Mouse (Mus musculus) macrophage (primary cell): ENCODE data around the gene Enc1. TPM values are rescaled to one million over a fixed set of nuclear protein-coding genes. Genes with fewer than 3 reads are reported as not detected.

Source experiments
- H3K27ac ChIP-seq: fragments of 350-480 bp; formaldehyde crosslinking; 2 replicates; pipeline ENCODE4 v1.9.0; 2021
- H3K36me3 ChIP-seq: fragments of 350-480 bp; formaldehyde crosslinking; 2 replicates; pipeline ENCODE4 v1.9.0; 2021; ENCODE audit errors: inconsistent target
- H3K4me3 ChIP-seq: fragments of 350-480 bp; formaldehyde crosslinking; 2 replicates; pipeline ENCODE4 v1.9.0; 2021; ENCODE audit errors: inconsistent target
- H3K79me2 ChIP-seq: fragments of 350-480 bp; formaldehyde crosslinking; 2 replicates; pipeline ENCODE4 v1.9.0; 2021; ENCODE audit errors: inconsistent target
- WGBS: methylation state at CpG from one replicate; pipeline ENCODE4 v1.1.7; 2026; ENCODE audit warnings: inconsistent platforms; ENCODE audit not compliant: missing documents; 5-methylcytosine and 5-hydroxymethylcytosine counted together
- polyA plus RNA-seq: library from polyadenylated mRNA; stranded (reverse); fragments of 250-400 nt; gene quantifications from 3 replicates; pipeline ENCODE4 v1.2.4, GENCODE M21; 2018; ENCODE audit warnings: inconsistent platforms
- total RNA-seq, 78 experiments: library from RNA; depleted of rRNA; stranded (reverse); fragments of 250-400 nt; gene quantifications; 1 replicate in 9 of 78; 2 replicates in 24 of 78; 3 replicates in 43 of 78; 4 replicates in 2 of 78; pipeline ENCODE4 v1.2.4; 2018; ENCODE audit warnings: inconsistent platforms in 56 of 78

The Enc1 gene
- total RNA-seq (2018; cell fraction: chromatin; rRNA removed), result 10 to 100 TPM in 2 of 26 experiments, 1 to 10 TPM in 21, under 1 TPM in 3; 0.89 to 12.9 (median 2.6) TPM
- total RNA-seq (2018; cell fraction: cytosol; rRNA removed), result 10 to 100 TPM in 12 of 26 experiments, 1 to 10 TPM in 14; 2.9 to 22.2 (median 7.3) TPM
- total RNA-seq (2018; cell fraction: nucleus; rRNA removed), result 10 to 100 TPM in 7 of 26 experiments, 1 to 10 TPM in 19; 3.0 to 22.6 (median 7.3) TPM
- 8.5 to 16.0 TPM (median 15.6 TPM) in 3 replicates for polyA plus RNA-seq

- Histone ChIP-seq H3K36me3 (peaks cover 14% of the 10 kb centered on the region), H3K4me3 (peak within 1 kb of the TSS; percentile 44), H3K27ac (peak within 1 kb of the TSS; percentile 83), H3K79me2 (peaks cover 47% of the 10 kb centered on the region)
- under 1% methylated on average over 72 of the region's 89 CpGs for WGBS
These were observed at the start of gene Enc1 for GRCm38 (mm10) chr13:97240965-97241786. Gene Enc1 (plus strand): TSS chr13:97241105.

DNA sequence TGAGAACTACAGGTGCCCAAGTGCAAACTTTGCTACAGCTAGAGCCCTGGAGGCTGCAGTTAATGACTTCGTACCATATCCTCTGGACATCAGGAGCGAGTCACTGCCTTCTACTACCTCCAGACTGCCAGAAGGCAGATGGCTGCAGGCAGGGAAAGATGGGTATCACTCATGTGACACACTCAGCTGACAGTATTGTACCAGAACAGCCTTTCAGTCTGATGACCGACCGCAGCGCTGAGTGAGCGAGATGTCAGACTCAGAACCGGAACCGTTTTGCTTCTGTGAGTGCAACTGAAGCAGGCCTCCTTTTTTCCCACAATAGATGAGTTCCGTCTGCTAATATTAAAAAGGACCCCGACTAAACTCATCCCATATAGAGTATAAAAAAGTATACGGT lies 48.3 kb upstream of the Enc1 start:
- 98% methylated on average over 11 of the region's 11 CpGs for WGBS
- Histone ChIP-seq H3K79me2 (peaks cover 53% of the 10 kb centered on the region), H3K27ac (no peak overlapping the region), H3K36me3 (peaks cover 23% of the 10 kb centered on the region), H3K4me3 (no peak overlapping the region)

DNA sequence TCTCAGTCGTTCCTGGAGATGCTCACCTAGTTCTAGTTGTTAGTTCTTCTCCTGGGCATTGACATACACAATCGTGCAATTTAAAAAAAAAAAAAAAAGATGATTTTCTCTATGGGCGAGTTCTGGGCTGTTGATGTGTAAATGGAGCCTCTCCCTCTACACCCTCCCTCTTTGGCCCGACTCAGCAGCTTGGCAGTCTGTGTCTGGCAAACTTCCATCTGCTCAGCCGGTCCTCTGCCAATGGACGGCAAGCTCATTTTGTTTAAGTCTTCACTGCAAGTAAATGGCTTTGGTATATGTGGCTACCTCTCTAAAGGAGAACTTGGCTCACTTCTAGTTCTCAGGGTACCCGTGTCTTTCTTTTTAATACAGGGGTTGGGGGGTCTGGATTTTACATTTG lies 47.5 kb upstream of the Enc1 start:
- H3K27ac ChIP-seq, result no peak overlapping the region
- no peak overlapping the region for H3K4me3 ChIP-seq
- H3K79me2 ChIP-seq, result peaks cover 55% of the 10 kb centered on the region
- WGBS, result 73% methylated on average over 7 of the region's 7 CpGs
- peaks cover 23% of the 10 kb centered on the region for H3K36me3 ChIP-seq

GRCm38 (mm10) chr13:97196186-97196924 lies 44.5 kb upstream of the Enc1 start:
- Histone ChIP-seq H3K36me3 (peaks cover 7% of the 10 kb centered on the region; the same call in 1 of the 2 replicates), H3K4me3 (peak overlapping the region; percentile 69), H3K27ac (peak overlapping the region; percentile 65), H3K79me2 (peaks cover 55% of the 10 kb centered on the region)
- WGBS, result 75% methylated on average over 12 of the region's 12 CpGs

DNA sequence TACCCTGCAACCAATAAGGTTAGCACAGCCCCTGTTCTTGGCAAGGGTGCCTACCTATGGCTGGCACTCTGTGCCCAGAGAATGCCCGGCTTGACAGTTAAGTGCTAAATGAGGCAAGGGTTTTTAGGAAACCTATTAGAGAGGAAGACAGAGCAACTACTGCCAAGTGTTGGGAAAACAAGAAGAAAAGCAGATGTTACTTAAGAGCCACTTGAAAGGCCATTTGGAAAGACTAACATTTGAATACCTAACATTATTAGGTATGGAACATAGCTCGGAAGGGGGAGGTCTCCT lies 44.0 kb upstream of the Enc1 start:
- H3K79me2 ChIP-seq, result peaks cover 52% of the 10 kb centered on the region
- WGBS, result 60% methylated on average over 2 of the region's 2 CpGs
- H3K27ac ChIP-seq, result peak overlapping the region; percentile 65
- peaks cover 3% of the 10 kb centered on the region; the same call in 1 of the 2 replicates for H3K36me3 ChIP-seq
- H3K4me3 ChIP-seq, result peak overlapping the region; percentile 69

GRCm38 (mm10) chr13:97197932-97198562 lies 42.9 kb upstream of the Enc1 start, which contains the start of gene Hexb:
Gene Hexb (minus strand): TSS chr13:97198357.
- no peaks in the 10 kb centered on the region for H3K36me3 ChIP-seq
- under 1% methylated on average over 42 of the region's 45 CpGs for WGBS
- H3K4me3 ChIP-seq, result peak within 1 kb of the TSS; percentile 69
- H3K79me2 ChIP-seq, result peaks cover 48% of the 10 kb centered on the region
- H3K27ac ChIP-seq, result peak within 1 kb of the TSS; percentile 65

GRCm38 (mm10) chr13:97199123-97199522 lies 41.8 kb upstream of the Enc1 start:
- H3K79me2 ChIP-seq, result peaks cover 37% of the 10 kb centered on the region
- no peak overlapping the region for H3K27ac ChIP-seq
- no peak overlapping the region for H3K4me3 ChIP-seq
- 80% methylated on average over 2 of the region's 2 CpGs for WGBS
- no peaks in the 10 kb centered on the region for H3K36me3 ChIP-seq

GRCm38 (mm10) chr13:97201076-97201475 lies 39.8 kb upstream of the Enc1 start:
- Histone ChIP-seq H3K36me3 (no peaks in the 10 kb centered on the region), H3K4me3 (no peak overlapping the region), H3K79me2 (peaks cover 18% of the 10 kb centered on the region), H3K27ac (no peak overlapping the region)
- WGBS, result 86% methylated on average over 7 of the region's 7 CpGs

DNA sequence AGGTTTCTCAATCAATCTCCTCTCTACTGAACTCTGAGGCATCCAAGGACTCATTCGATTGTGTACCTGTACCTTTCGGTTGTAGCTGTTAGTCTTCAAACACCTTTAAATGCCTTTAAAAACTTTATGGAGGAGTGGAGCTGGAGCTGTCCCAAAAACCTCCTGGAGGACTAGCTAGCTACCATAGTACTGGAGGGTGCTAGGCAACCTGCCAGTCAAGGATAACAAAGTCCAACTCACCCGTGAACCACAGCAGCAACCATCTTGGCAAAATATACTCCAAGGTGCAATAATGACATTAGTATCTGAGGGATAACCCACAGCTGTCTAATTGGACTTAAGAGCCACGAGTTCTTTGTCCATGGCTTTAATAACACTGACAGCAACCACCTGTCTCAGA lies 39.0 kb upstream of the Enc1 start:
- peaks cover 9% of the 10 kb centered on the region for H3K79me2 ChIP-seq
- no peak overlapping the region for H3K27ac ChIP-seq
- no peaks in the 10 kb centered on the region for H3K36me3 ChIP-seq
- H3K4me3 ChIP-seq, result no peak overlapping the region
- WGBS, result 92% methylated on average over 4 of the region's 4 CpGs

GRCm38 (mm10) chr13:97205052-97205701 lies 35.7 kb upstream of the Enc1 start:
- 8% methylated on average over 18 of the region's 18 CpGs for WGBS
- Histone ChIP-seq H3K27ac (peak overlapping the region; percentile 70), H3K4me3 (peak overlapping the region; percentile 27), H3K36me3 (no peaks in the 10 kb centered on the region), H3K79me2 (no peaks in the 10 kb centered on the region)

DNA sequence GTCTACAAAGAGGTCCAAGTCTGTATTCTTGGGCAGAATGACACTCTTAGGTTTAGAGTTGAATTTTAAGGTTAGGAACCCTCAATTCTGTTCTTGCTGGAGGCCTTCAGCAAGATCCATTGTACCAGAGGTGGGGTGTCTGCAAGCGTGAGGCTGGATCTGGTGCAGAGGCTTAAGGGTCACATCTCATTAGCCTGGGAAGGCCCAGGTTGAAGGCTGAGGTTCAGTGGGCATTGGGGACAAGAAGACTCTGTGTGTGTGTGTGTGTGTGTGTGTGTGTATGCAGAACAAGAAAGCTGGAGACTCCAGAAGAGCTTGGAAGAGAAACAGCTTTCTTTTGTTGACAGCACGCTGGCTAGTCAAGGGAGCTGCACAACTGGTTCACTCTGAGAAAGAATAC lies 34.9 kb upstream of the Enc1 start:
- Histone ChIP-seq H3K36me3 (no peaks in the 10 kb centered on the region), H3K27ac (no peak overlapping the region), H3K4me3 (no peak overlapping the region), H3K79me2 (no peaks in the 10 kb centered on the region)
- 95% methylated on average over 2 of the region's 2 CpGs for WGBS

DNA sequence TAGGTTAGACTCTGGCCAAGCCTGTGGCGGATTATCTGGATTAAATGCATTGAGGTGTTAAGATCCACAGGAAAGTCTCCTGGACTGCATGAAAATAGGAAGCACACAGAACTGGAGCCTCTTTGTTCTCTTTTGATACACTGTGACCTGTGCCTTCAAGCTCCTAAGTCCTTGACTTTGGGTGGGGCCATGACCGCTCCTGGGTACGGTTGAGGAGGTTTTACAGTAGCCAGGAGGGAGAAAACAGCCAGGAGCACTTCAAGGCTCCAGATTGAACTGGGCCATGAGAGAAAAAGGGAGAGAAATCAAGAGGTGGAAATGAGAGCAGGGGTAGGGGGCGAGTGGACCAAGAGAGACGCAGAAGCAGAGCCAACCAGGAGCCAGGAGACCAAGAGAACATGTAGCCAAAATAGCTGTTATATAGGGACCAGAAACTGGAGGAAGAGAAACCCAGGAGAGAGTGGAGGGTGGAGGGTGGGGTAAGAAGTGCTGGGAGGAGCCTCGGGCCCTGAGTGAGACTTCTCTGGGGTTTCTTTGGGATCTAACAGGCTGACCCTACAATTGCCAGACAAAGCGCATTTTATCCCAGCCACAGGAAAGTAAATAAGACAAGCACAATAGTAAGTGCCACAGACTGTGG lies 33.3 kb upstream of the Enc1 start:
- Histone ChIP-seq H3K4me3 (no peak overlapping the region), H3K27ac (peak overlapping the region; percentile 13; the same call in 1 of the 2 replicates), H3K79me2 (no peaks in the 10 kb centered on the region), H3K36me3 (no peaks in the 10 kb centered on the region)
- 59% methylated on average over 7 of the region's 7 CpGs for WGBS

- WGBS, result 15% methylated on average over 7 of the region's 7 CpGs
- Histone ChIP-seq H3K79me2 (no peaks in the 10 kb centered on the region), H3K36me3 (no peaks in the 10 kb centered on the region), H3K4me3 (no peak overlapping the region), H3K27ac (peak overlapping the region; percentile 13; the same call in 1 of the 2 replicates)
These were observed 32.8 kb upstream of the Enc1 start for GRCm38 (mm10) chr13:97208112-97208478.
